Mouse (Mus musculus) myocyte (in vitro differentiated cells): ENCODE measurements around the gene Dmrtc2. TPM values are rescaled to one million over a fixed set of nuclear protein-coding genes. Genes with fewer than 3 reads are reported as not detected.

Experiments used
- H3K27me3 ChIP-seq: one replicate; pipeline ENCODE4 v1.6.1; 2011; ENCODE audit not compliant: control insufficient read depth, insufficient read depth, insufficient read length
- H3K36me3 ChIP-seq: one replicate; pipeline ENCODE4 v1.6.1; 2011; ENCODE audit not compliant: control insufficient read depth, insufficient read depth
- H3K4me2 ChIP-seq: one replicate; pipeline ENCODE4 v1.6.1; 2011; ENCODE audit warnings: low read depth, control low read depth
- H3K4me3 ChIP-seq: one replicate; pipeline ENCODE4 v1.5.1; 2011; ENCODE audit warnings: mild to moderate bottlenecking, control low read depth, moderate library complexity
- H3K79me2 ChIP-seq: one replicate; pipeline ENCODE4 v1.6.1; 2011; ENCODE audit not compliant: control insufficient read depth, insufficient read depth
- H3ac ChIP-seq: one replicate; pipeline ENCODE4 v1.6.1; 2011; ENCODE audit not compliant: control insufficient read depth, insufficient read length
- CEBPB ChIP-seq: IDR thresholded peaks from 2 replicates; pipeline ENCODE4 v1.6.1; 2011; ENCODE audit warnings: mild to moderate bottlenecking, moderate library complexity; ENCODE audit not compliant: poor library complexity, insufficient read depth, severe bottlenecking
- E2F4 ChIP-seq: IDR thresholded peaks from one replicate; pipeline ENCODE4 v1.6.1; 2011; ENCODE audit warnings: mild to moderate bottlenecking, control low read depth, moderate library complexity; ENCODE audit not compliant: insufficient read depth
- MAX ChIP-seq: IDR thresholded peaks from one replicate; pipeline ENCODE4 v1.6.1; 2011; ENCODE audit warnings: low read depth, mild to moderate bottlenecking, control low read depth
- MYOD1 ChIP-seq, 3 experiments: IDR thresholded peaks; one replicate each; pipeline ENCODE4 v1.6.1; 2011; ENCODE audit warnings: control low read depth in 2 of 3, low read depth in 2 of 3, mild to moderate bottlenecking in 2 of 3, moderate library complexity in 1 of 3; ENCODE audit not compliant: insufficient read length in 2 of 3, control insufficient read depth in 1 of 3
- MYOG ChIP-seq, 3 experiments: IDR thresholded peaks; one replicate each; pipeline ENCODE4 v1.6.1; 2011; ENCODE audit warnings: control low read depth in 2 of 3, low read depth in 2 of 3, mild to moderate bottlenecking in 2 of 3; ENCODE audit not compliant: insufficient read length in 2 of 3, control insufficient read depth in 1 of 3, insufficient read depth in 1 of 3
- POLR2A ChIP-seq: IDR thresholded peaks from one replicate; pipeline ENCODE4 v1.6.1; 2011; ENCODE audit warnings: low read depth, mild to moderate bottlenecking, control low read depth, moderate library complexity; ENCODE audit not compliant: insufficient read length
- POLR2AphosphoS2 ChIP-seq: IDR thresholded peaks from one replicate; pipeline ENCODE4 v1.6.1; 2011; ENCODE audit warnings: low read depth, control low read depth; ENCODE audit not compliant: insufficient read length
- REST ChIP-seq: IDR thresholded peaks from one replicate; pipeline ENCODE4 v1.6.1; 2011; ENCODE audit warnings: mild to moderate bottlenecking, control low read depth, moderate library complexity; ENCODE audit not compliant: insufficient read depth, insufficient read length
- SRF ChIP-seq: IDR thresholded peaks from one replicate; pipeline ENCODE4 v1.6.1; 2011; ENCODE audit warnings: low read depth; ENCODE audit not compliant: control insufficient read depth, insufficient read length
- TCF12 ChIP-seq: IDR thresholded peaks from one replicate; pipeline ENCODE4 v1.6.1; 2011; ENCODE audit warnings: mild to moderate bottlenecking, control low read depth; ENCODE audit not compliant: poor library complexity, insufficient read depth, severe bottlenecking
- TCF3 ChIP-seq: IDR thresholded peaks from one replicate; pipeline ENCODE4 v1.6.1; 2011; ENCODE audit warnings: low read depth, control low read depth; ENCODE audit not compliant: insufficient read length
- USF1 ChIP-seq: IDR thresholded peaks from one replicate; pipeline ENCODE4 v1.6.1; 2011; ENCODE audit warnings: low read depth, mild to moderate bottlenecking, control low read depth, moderate library complexity
- polyA plus RNA-seq: library from polyadenylated mRNA; unstranded; fragments of >200 nt; fragmentation: generic; extraction: Trizol; gene quantifications from one replicate; pipeline ENCODE4 v1.2.1, GENCODE M21; 2012; ENCODE audit warnings: missing spikeins

Gene Dmrtc2
- polyA plus RNA-seq, 1 experiment: not detected

DNA sequence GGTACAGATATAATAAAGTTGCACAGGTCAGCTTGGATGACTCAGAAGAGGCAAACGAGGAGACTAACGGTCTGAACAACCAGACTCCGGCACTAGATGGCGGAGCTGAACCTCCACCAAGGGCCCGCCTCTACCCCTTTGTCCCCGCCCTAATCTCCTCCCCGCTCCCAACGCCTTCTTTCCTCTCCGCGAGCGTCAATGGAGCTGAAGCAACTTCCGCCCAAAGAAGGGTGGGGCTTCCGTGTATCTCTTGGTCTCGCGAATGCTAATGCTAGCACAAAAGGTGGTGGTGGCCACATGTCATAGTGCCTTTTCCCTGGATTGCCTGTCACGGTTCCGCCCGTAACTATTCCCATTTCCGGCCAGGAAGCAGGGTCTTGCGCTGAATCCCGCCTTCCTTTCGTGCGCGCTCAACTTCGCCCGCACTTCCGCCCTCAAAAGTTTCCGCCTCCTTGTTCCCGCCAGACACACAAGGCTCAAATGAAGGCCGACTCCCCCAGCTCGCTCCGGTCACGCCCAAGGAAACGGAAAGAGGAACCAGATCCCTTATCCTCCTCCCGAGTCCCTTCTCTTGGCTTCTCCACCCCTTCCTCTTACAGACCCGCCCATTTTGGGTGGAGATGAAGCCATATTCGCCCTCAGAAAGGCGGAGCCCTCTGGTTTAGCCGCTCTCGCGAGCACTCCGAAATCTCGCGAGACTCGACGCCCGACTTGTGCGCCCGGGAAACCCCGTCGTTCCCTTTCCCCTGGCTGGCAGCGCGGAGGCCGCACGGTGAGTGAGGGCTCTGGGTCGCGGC lies 14.2 kb downstream of the Dmrtc2 start, which contains the start of gene Rps19:
Gene Rps19, plus strand, starts transcription at position 476 of the 797 bp plus-strand sequence.
- H3K36me3 ChIP-seq: peaks cover 30% of the 10 kb centered on the region

DNA sequence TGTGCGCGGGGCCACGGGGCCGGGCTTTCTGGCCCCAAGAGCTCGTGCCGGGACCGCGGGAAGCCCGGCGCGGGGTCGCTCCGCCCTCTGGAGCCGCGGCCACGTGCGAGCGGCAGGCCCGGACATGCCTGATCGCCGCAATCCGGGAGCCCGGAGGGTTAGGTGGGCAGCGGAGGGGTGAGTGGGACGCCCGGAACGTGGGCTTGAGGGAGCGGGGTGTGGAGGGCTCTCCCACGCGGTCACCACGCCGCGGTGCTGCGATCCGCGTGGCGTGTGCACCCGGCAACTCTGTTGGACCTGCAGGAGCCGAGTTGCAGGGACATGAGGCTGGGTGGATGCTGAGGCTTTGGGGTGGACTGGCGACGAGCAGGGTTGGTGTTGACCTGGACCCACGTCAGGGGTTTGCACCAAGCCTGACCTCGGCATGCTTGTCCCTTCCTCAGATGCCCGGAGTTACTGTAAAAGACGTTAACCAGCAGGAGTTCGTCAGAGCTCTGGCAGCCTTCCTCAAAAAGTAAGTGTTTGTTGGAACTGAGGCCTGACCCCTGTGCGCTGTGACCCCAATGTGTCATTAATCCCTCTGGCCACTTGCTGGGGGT lies 14.9 kb downstream of the Dmrtc2 start:
- H3K79me2 ChIP-seq: peaks cover 33% of the 10 kb centered on the region
- H3K4me3 ChIP-seq: peak overlapping the region; percentile 88
- TF ChIP-seq E2F4: no peak
- TF ChIP-seq POLR2A: peak; percentile 20
- TF ChIP-seq MYOD1 (IDR thresholded peaks at IDR 0.05; ENCODE audit: control insufficient read depth in 1 of 3, insufficient read length in 2 of 3, low read depth in 2 of 3): no peak
- TF ChIP-seq MYOG (IDR thresholded peaks at IDR 0.05; ENCODE audit: control insufficient read depth in 1 of 3, insufficient read depth in 1 of 3, insufficient read length in 2 of 3, low read depth in 2 of 3): peak in 1 of 3 experiments; percentile 11
- TF ChIP-seq TCF3: no peak
- peak; percentile 47 for TF ChIP-seq POLR2AphosphoS2
- peak overlapping the region; percentile 99 for H3K4me2 ChIP-seq
- peak overlapping the region; percentile 99 for H3ac ChIP-seq
- H3K36me3 ChIP-seq: peaks cover 37% of the 10 kb centered on the region
- peaks cover 4% of the 10 kb centered on the region for H3K27me3 ChIP-seq

More for the DNA sequence above, 14.2 kb downstream of the Dmrtc2 start, which contains the start of gene Rps19:
- Histone ChIP-seq H3K4me3 (peak within 1 kb of the TSS; percentile 88), H3ac (peak within 1 kb of the TSS; percentile 99), H3K27me3 (peaks cover 4% of the 10 kb centered on the region), H3K79me2 (peaks cover 33% of the 10 kb centered on the region), H3K4me2 (peak within 1 kb of the TSS; percentile 99)
- TF ChIP-seq REST (no peak), E2F4 (peak; percentile 45), SRF (no peak), MYOD1 (IDR thresholded peaks at IDR 0.05; ENCODE audit: control insufficient read depth in 1 of 3, insufficient read length in 2 of 3, low read depth in 2 of 3) (peak in 2 of 3 experiments; percentile 14), TCF12 (no peak), MAX (no peak), TCF3 (no peak), POLR2AphosphoS2 (peak; percentile 79), USF1 (peak; percentile 50), POLR2A (peak; percentile 92), MYOG (IDR thresholded peaks at IDR 0.05; ENCODE audit: control insufficient read depth in 1 of 3, insufficient read depth in 1 of 3, insufficient read length in 2 of 3, low read depth in 2 of 3) (peak in 1 of 3 experiments; percentile 50), CEBPB (no peak)

DNA sequence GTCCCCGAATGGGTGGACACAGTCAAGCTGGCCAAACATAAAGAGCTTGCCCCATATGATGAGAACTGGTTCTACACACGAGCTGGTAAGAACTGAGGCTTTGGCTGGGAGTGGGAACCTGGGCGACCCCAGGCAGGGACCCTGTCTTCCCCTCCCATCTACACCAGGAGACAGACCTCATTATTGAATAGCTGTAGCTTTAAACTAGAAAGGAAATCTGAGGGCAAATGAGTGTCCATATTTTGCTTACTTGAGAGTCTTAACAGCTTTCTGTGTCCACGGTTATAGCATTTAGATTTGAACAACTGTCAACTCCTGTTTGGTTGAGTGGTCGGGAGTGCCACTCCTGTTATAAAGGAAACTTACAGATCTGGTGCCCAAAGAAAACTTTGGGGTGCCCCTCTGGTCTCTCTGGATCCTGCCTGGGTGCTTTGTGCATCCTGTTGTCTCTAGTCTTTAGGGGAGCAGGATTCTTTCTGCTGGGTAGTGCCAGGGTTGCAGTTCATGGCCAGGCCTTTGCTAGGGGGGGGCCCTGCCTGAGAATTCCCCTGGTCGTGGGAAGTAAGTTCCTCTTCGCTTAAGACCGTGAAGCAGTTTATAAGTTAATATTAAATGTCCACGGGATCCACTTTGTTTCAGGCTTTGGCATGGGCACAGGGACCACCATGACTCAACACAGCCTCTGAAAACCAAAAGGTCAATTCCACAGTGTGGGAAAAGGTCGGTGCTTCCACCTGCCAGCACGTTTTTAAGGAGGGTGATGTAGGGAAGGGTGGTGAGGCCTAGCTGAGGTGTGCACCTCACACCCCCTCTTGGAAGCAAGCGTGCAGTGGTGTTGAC lies 15.8 kb downstream of the Dmrtc2 start:
- Histone ChIP-seq H3K4me2 (peak overlapping the region; percentile 99), H3K27me3 (no peaks in the 10 kb centered on the region), H3K4me3 (peak overlapping the region; percentile 88), H3K36me3 (peaks cover 43% of the 10 kb centered on the region), H3ac (peak overlapping the region; percentile 99), H3K79me2 (peaks cover 33% of the 10 kb centered on the region)
- peak; percentile 29 for TF ChIP-seq POLR2A
- no peak for TF ChIP-seq REST

DNA sequence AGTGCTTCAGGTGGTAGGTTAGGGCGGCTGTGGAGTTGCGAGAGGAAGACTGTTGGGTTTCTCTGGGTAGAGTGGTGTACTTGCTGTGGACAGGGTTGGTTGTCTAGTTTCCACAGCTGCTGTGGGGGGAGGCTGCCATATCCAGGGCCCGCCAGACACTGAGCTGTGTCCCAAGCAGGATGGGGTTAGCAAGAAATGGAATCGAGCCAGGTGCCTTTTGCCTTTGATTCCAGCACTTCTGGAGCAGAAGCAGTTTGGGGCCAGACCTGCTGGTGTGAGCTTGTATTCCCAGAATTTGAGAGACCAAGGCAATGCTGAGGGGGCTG lies 16.4 kb downstream of the Dmrtc2 start:
- H3K4me2 ChIP-seq: peak overlapping the region; percentile 99
- H3ac ChIP-seq: peak overlapping the region; percentile 99
- H3K79me2 ChIP-seq: peaks cover 33% of the 10 kb centered on the region
- H3K36me3 ChIP-seq: peaks cover 48% of the 10 kb centered on the region
- no peaks in the 10 kb centered on the region for H3K27me3 ChIP-seq
- TF ChIP-seq TCF12: no peak
- no peak for TF ChIP-seq REST
- TF ChIP-seq CEBPB: no peak
- no peak for TF ChIP-seq E2F4
- no peak for TF ChIP-seq MAX
- no peak for TF ChIP-seq TCF3
- no peak for TF ChIP-seq SRF
- TF ChIP-seq MYOD1 (IDR thresholded peaks at IDR 0.05; ENCODE audit: control insufficient read depth in 1 of 3, insufficient read length in 2 of 3, low read depth in 2 of 3): no peak
- TF ChIP-seq USF1: no peak
- no peak for TF ChIP-seq POLR2AphosphoS2
- no peak for TF ChIP-seq POLR2A
- no peak for TF ChIP-seq MYOG (IDR thresholded peaks at IDR 0.05; ENCODE audit: control insufficient read depth in 1 of 3, insufficient read depth in 1 of 3, insufficient read length in 2 of 3, low read depth in 2 of 3)
- peak overlapping the region; percentile 88 for H3K4me3 ChIP-seq
